Mouse (Mus musculus) limb, embryonic 10.5 days (tissue): ENCODE data around the gene Ptcd3. TPM values are rescaled to one million over a fixed set of nuclear protein-coding genes. Genes with fewer than 3 reads are reported as not detected.

ENCODE experiments used
- DNase-seq: peaks from one replicate; pipeline ENCODE4 v3.0.0-alpha.2; 2017; ENCODE audit warnings: low spot score
- H3K27ac ChIP-seq: fragments of 300-500 bp; sonication (generic); 2 replicates; pipeline ENCODE4 v1.5.1; 2016; ENCODE audit warnings: mild to moderate bottlenecking
- H3K27me3 ChIP-seq: fragments of 300-500 bp; sonication (generic); 2 replicates; pipeline ENCODE4 v1.6.1; 2016; ENCODE audit warnings: low read depth, mild to moderate bottlenecking; ENCODE audit not compliant: poor library complexity, severe bottlenecking
- H3K36me3 ChIP-seq: fragments of 300-500 bp; sonication (generic); 2 replicates; pipeline ENCODE4 v1.6.1; 2016; ENCODE audit warnings: mild to moderate bottlenecking, moderate library complexity
- H3K4me1 ChIP-seq: fragments of 300-500 bp; sonication (generic); 2 replicates; pipeline ENCODE4 v1.6.1; 2016
- H3K4me3 ChIP-seq: fragments of 300-500 bp; sonication (generic); 2 replicates; pipeline ENCODE4 v1.5.1; 2016; ENCODE audit warnings: mild to moderate bottlenecking, moderate library complexity
- H3K9me3 ChIP-seq: fragments of 300-500 bp; sonication (generic); replicated peaks from 2 replicates; pipeline ENCODE4 v1.6.1; 2016; ENCODE audit warnings: mild to moderate bottlenecking
- WGBS: fragments of 180-500 bp; shearing (Covaris S2); methylation state at CpG from one replicate; pipeline ENCODE4 v1.1.7; 2016; 5-methylcytosine and 5-hydroxymethylcytosine counted together
- polyA plus RNA-seq: library from polyadenylated mRNA; unstranded; fragments of >200 nt; fragmentation: Nextera tagmentation; extraction: Ambion mirVana; gene quantifications from 2 replicates; pipeline ENCODE4 v1.2.1, GENCODE M21; 2016

Gene Ptcd3
- polyA plus RNA-seq, 1 experiment from 2014 or later = 157 TPM

GRCm38 (mm10) chr6:71840597-71841290 lies 67.8 kb downstream of the Ptcd3 start:
- Histone ChIP-seq H3K27ac (no peak overlapping the region), H3K27me3 (no peaks in the 10 kb centered on the region), H3K4me3 (no peak overlapping the region), H3K36me3 (peaks cover 44% of the 10 kb centered on the region), H3K9me3 (no peaks in the 10 kb centered on the region), H3K4me1 (no peaks in the 10 kb centered on the region)
- no peak for DNase-seq
- 98% methylated on average over 1 of the region's 1 CpGs for WGBS

- Histone ChIP-seq H3K4me3 (no peak overlapping the region), H3K9me3 (no peaks in the 10 kb centered on the region), H3K27ac (no peak overlapping the region), H3K27me3 (no peaks in the 10 kb centered on the region), H3K36me3 (peaks cover 43% of the 10 kb centered on the region), H3K4me1 (no peaks in the 10 kb centered on the region)
- no peak for DNase-seq
Measured at GRCm38 (mm10) chr6:71839815-71840214, 68.7 kb downstream of the Ptcd3 start.

DNA sequence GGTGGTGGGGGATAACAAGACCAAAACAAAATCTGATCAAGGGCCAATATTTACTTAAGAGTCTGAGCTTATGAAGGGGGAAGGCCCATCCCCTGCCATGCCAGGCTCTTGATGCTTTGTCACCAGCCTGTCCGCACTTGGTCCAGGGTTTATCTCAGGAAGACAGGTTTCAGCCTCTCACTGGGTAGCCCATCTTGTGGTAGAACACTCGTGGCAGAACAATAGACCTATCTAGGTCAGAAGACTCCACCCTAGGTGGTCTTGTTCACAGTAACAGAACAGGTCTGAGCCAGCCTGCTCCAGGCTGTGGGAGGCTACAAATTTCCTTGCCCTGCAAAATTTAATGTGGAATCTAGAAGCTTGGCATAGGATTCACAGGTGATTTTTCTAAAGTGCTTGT lies 71.7 kb downstream of the Ptcd3 start:
- Histone ChIP-seq H3K27me3 (no peaks in the 10 kb centered on the region), H3K4me3 (no peak overlapping the region), H3K27ac (no peak overlapping the region)

GRCm38 (mm10) chr6:71831581-71831960 lies 77.0 kb downstream of the Ptcd3 start:
- Histone ChIP-seq H3K4me1 (peaks cover 9% of the 10 kb centered on the region), H3K9me3 (no peaks in the 10 kb centered on the region), H3K36me3 (peaks cover 29% of the 10 kb centered on the region), H3K4me3 (peak overlapping the region; percentile 94), H3K27ac (peak overlapping the region; percentile 93), H3K27me3 (no peaks in the 10 kb centered on the region)
- DNase-seq = peak; percentile 90
- WGBS = under 1% methylated on average over 21 of the region's 21 CpGs

More for the DNA sequence above, 71.7 kb downstream of the Ptcd3 start:
- 89% methylated on average over 2 of the region's 2 CpGs for WGBS
- Histone ChIP-seq H3K36me3 (peaks cover 46% of the 10 kb centered on the region), H3K9me3 (no peaks in the 10 kb centered on the region), H3K4me1 (peaks cover 8% of the 10 kb centered on the region)
- DNase-seq = no peak

DNA sequence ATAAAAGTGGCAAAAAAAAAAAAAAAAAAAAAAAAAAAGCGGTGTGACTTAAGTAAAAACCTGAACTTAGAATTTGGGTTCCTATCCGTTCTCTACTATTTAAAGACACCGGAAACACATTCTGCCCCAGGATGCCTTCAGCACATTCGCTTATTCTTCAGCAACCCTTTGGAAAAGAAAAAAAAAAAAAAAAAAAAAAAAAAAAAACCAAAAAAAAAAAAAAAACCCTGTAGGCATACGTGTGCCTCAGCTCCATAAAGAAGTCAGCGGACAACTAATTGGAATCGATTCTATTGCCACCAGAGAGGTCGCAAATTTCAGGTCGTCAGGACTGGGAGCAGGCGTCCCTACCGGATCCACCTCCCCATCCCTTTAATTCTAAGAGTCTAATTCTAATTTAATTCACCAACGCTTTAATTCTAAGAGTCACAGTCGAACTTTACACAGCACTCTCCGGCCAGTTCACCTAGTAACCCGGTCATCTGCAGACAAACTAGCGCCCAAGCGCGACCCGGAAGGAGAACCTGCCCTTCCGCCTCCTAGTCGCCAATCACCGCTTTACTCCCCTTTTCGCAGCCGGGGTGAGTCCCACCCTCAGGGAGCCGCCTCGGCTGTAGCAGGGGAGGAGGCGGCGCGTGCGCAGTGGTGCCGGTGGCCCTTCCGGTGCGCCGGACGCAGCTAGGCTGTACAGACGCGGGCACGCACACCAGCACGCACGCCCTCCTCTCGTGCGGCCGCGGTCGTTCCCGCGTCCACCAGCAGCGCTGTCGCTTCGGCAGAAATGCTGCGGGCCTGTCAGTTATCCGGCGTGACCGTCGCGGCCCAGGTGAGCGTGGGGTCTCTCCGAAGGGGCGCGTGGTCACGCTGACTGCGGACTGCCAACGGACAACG lies 77.6 kb downstream of the Ptcd3 start, which contains the start of gene Immt:
Gene Immt, plus strand, starts transcription at position 642 of the 891 bp plus-strand sequence.
- Histone ChIP-seq H3K4me3 (peak within 1 kb of the TSS; percentile 94), H3K36me3 (peaks cover 23% of the 10 kb centered on the region), H3K9me3 (no peaks in the 10 kb centered on the region), H3K27me3 (no peaks in the 10 kb centered on the region), H3K4me1 (peaks cover 9% of the 10 kb centered on the region), H3K27ac (peak within 1 kb of the TSS; percentile 93)
- peak; percentile 97 for DNase-seq
- under 1% methylated on average over 64 of the region's 64 CpGs for WGBS

Other genes with a start within 250 kb of the Ptcd3 start
- 7.3 and 7.8 TPM in 2 replicates for gene Reep1, start 201.2 kb downstream of the Ptcd3 start, polyA plus RNA-seq
- 70.7 and 80.4 TPM in 2 replicates for gene Mrpl35, start 81.8 kb downstream of the Ptcd3 start, polyA plus RNA-seq
- 231 and 240 TPM in 2 replicates for gene Immt, start 77.4 kb downstream of the Ptcd3 start, polyA plus RNA-seq
- 42.0 and 48.5 TPM in 2 replicates for gene Polr1a, start 303 bp upstream of the Ptcd3 start, polyA plus RNA-seq
- 26.7 and 26.8 TPM in 2 replicates for gene St3gal5, start 188.8 kb upstream of the Ptcd3 start, polyA plus RNA-seq